Mouse (Mus musculus): ENCODE data around the gene Klra4. TPM values are rescaled to one million over a fixed set of nuclear protein-coding genes. Genes with fewer than 3 reads are reported as not detected.
"Not testable (repeated sequence)": the region's sequence is repeated elsewhere in the genome, so short reads cannot be mapped to it uniquely, and the experiment has no call there.

The Klra4 gene
- polyA plus RNA-seq (2012; rRNA removed) (not detected in 2 replicates), polyA plus RNA-seq (2014; fragmentation: Nextera tagmentation; extraction: Ambion mirVana) (not detected in 2 replicates)

DNA sequence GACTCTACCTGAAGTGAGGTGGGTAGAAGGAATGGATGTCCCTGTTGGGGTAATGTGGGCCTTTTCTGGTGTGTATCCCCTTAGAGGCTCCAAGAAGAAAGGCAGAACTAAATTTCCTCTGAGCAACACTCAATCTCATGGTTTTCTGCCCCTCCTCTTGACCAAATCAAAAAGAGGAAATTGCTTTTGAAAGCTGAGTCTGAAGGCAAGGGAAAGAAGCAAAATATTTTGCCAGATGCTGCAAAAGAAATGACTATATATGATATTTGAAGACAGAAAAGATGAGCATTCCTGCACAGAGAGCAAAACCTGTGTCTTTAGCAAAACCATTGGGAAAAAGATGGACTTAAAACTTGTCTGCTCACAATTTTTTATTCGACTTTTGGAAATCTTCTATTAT is at the start of gene Klra4:
TSS of gene Klra4 (minus strand) at position 101 of the 400 bp plus-strand sequence.
- H3K9ac ChIP-seq (replicated peaks); DNase-seq (ENCODE audit: low read depth in 3 of 3, low spot score in 3 of 3): not testable (repeated sequence)

GRCm38 (mm10) chr6:130110485-130110884 is 43.4 kb upstream of the Klra4 start:
- 53% methylated on average over 1 of the region's 1 CpGs for WGBS (ENCODE audit: insufficient replicate concordance)
- no peak overlapping the region for H3K27ac ChIP-seq
- H3K9me3 ChIP-seq (ENCODE audit: control insufficient read depth, low read length), result no peaks in the 10 kb centered on the region
- no peaks in the 10 kb centered on the region for H3K4me1 ChIP-seq (replicated peaks; ENCODE audit: control insufficient read depth in 2 of 2, insufficient read depth in 2 of 2, low read length in 1 of 2)
- H3K4me3 ChIP-seq (ENCODE audit: insufficient read depth in 1 of 2, low read depth in 2 of 2, low read length in 2 of 2), result no peak overlapping the region
- H3K36me3 ChIP-seq (replicated peaks; ENCODE audit: control insufficient read depth, insufficient read depth, low read depth), result no peaks in the 10 kb centered on the region
- DNase-seq (ENCODE audit: low read depth in 3 of 3, low spot score in 3 of 3), result no peak
- no peak for TF ChIP-seq CTCF (IDR thresholded peaks at IDR 0.05; ENCODE audit: low read depth)
- TF ChIP-seq EP300 (IDR thresholded peaks at IDR 0.05; ENCODE audit: low read depth), result no peak
- no peak overlapping the region for H3K9ac ChIP-seq (replicated peaks)
- ATAC-seq (ENCODE audit: insufficient read depth), result no peak
- H3K4me2 ChIP-seq (ENCODE audit: low read depth), result no peak overlapping the region
- no peaks in the 10 kb centered on the region for H3K27me3 ChIP-seq (ENCODE audit: control insufficient read depth, insufficient read depth, low read length)

More for the DNA sequence above, at the start of gene Klra4:
- 54% methylated on average over 1 of the region's 1 CpGs for WGBS (ENCODE audit: insufficient replicate concordance)
- H3K9me3 ChIP-seq (ENCODE audit: control insufficient read depth, low read length); H3K27ac ChIP-seq; H3K4me1 ChIP-seq (replicated peaks; ENCODE audit: control insufficient read depth in 2 of 2, insufficient read depth in 2 of 2, low read length in 1 of 2); H3K27me3 ChIP-seq (ENCODE audit: control insufficient read depth, insufficient read depth, low read length); H3K4me3 ChIP-seq (ENCODE audit: insufficient read depth in 1 of 2, low read depth in 2 of 2, low read length in 2 of 2); H3K4me2 ChIP-seq (ENCODE audit: low read depth); ATAC-seq (ENCODE audit: insufficient read depth); H3K36me3 ChIP-seq (replicated peaks; ENCODE audit: control insufficient read depth, insufficient read depth, low read depth): not testable (repeated sequence)

DNA sequence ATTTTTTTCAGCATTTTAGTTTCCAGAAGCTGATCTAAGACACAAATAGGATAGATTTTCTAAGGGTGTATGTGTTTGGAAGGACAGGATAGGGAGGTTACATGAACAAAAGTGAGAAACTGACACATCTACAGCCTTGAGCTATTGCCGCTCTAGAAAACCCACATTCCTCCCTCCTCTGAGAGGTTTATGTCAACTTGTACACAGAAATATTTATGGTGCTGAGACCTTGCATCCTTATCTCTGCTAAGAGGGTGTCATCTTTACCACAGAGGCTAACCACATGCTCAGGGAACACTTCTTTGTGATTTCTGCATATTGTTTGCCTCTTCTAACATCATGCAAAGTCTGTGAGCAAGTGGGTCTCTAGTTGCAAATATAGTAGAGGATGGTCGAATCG is 35.7 kb upstream of the Klra4 start:
- not testable (repeated sequence) for H3K27ac ChIP-seq; H3K27me3 ChIP-seq (ENCODE audit: control insufficient read depth, insufficient read depth, low read length); H3K36me3 ChIP-seq (replicated peaks; ENCODE audit: control insufficient read depth, insufficient read depth, low read depth); H3K4me3 ChIP-seq (ENCODE audit: insufficient read depth in 1 of 2, low read depth in 2 of 2, low read length in 2 of 2); ATAC-seq (ENCODE audit: insufficient read depth); DNase-seq (ENCODE audit: low read depth in 3 of 3, low spot score in 3 of 3); H3K9ac ChIP-seq (replicated peaks); H3K9me3 ChIP-seq (ENCODE audit: control insufficient read depth, low read length); H3K4me2 ChIP-seq (ENCODE audit: low read depth); H3K4me1 ChIP-seq (replicated peaks; ENCODE audit: control insufficient read depth in 2 of 2, insufficient read depth in 2 of 2, low read length in 1 of 2)
- WGBS (ENCODE audit: insufficient replicate concordance), result 62% methylated on average over 3 of the region's 3 CpGs

GRCm38 (mm10) chr6:130092336-130092948 is 25.4 kb upstream of the Klra4 start:
- 55% methylated on average over 5 of the region's 5 CpGs for WGBS (ENCODE audit: insufficient replicate concordance)
- no peak for ATAC-seq (ENCODE audit: insufficient read depth)

DNA sequence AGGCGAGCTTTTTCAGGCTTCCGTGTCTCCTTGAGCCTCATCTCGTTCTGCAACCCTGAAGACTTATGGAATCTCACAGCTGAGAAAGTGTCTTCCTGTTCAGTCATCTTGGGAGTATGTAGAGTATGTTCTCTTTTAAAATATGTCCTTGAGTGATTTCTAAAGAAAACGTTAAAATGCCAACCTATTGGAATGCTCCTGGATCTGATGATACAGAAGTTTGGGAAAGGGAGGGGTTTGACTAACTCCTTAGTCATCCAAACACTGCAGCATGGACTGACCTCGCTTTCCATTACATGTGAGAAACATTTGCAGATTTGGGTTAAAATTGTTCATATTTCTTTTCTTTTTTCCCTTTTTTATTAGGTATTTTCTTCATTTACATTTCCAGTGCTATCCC is 1.9 kb downstream of the Klra4 start:
- Histone ChIP-seq H3K27me3 (ENCODE audit: control insufficient read depth, insufficient read depth, low read length) (no peaks in the 10 kb centered on the region), H3K36me3 (replicated peaks; ENCODE audit: control insufficient read depth, insufficient read depth, low read depth) (no peaks in the 10 kb centered on the region), H3K4me1 (replicated peaks; ENCODE audit: control insufficient read depth in 2 of 2, insufficient read depth in 2 of 2, low read length in 1 of 2) (no peaks in the 10 kb centered on the region), H3K9me3 (ENCODE audit: control insufficient read depth, low read length) (no peaks in the 10 kb centered on the region), H3K4me2 (ENCODE audit: low read depth) (no peak overlapping the region), H3K27ac (no peak overlapping the region), H3K9ac (replicated peaks) (no peak overlapping the region), H3K4me3 (ENCODE audit: insufficient read depth in 1 of 2, low read depth in 2 of 2, low read length in 2 of 2) (no peak overlapping the region)
- no peak for ATAC-seq (ENCODE audit: insufficient read depth)
- TF ChIP-seq EP300 (IDR thresholded peaks at IDR 0.05; ENCODE audit: low read depth), result no peak
- no peak for TF ChIP-seq CTCF (IDR thresholded peaks at IDR 0.05; ENCODE audit: low read depth)
- 55% methylated on average over 5 of the region's 5 CpGs for WGBS (ENCODE audit: insufficient replicate concordance)
- no peak for DNase-seq (ENCODE audit: low read depth in 3 of 3, low spot score in 3 of 3)

More at GRCm38 (mm10) chr6:130092336-130092948, 25.4 kb upstream of the Klra4 start:
- H3K27me3 ChIP-seq (ENCODE audit: control insufficient read depth, insufficient read depth, low read length), result no peaks in the 10 kb centered on the region
- no peak for DNase-seq (ENCODE audit: low read depth in 3 of 3, low spot score in 3 of 3)
- no peak overlapping the region for H3K27ac ChIP-seq
- H3K4me3 ChIP-seq (ENCODE audit: insufficient read depth in 1 of 2, low read depth in 2 of 2, low read length in 2 of 2), result no peak overlapping the region
- H3K36me3 ChIP-seq (replicated peaks; ENCODE audit: control insufficient read depth, insufficient read depth, low read depth), result no peaks in the 10 kb centered on the region
- no peak overlapping the region for H3K9ac ChIP-seq (replicated peaks)
- no peak for TF ChIP-seq EP300 (IDR thresholded peaks at IDR 0.05; ENCODE audit: low read depth)
- no peak for TF ChIP-seq CTCF (IDR thresholded peaks at IDR 0.05; ENCODE audit: low read depth)
- H3K9me3 ChIP-seq (ENCODE audit: control insufficient read depth, low read length), result no peaks in the 10 kb centered on the region
- H3K4me1 ChIP-seq (replicated peaks; ENCODE audit: control insufficient read depth in 2 of 2, insufficient read depth in 2 of 2, low read length in 1 of 2), result no peaks in the 10 kb centered on the region
- no peak overlapping the region for H3K4me2 ChIP-seq (ENCODE audit: low read depth)

GRCm38 (mm10) chr6:130035146-130035545 is 31.9 kb downstream of the Klra4 start:
- H3K4me1 ChIP-seq (replicated peaks; ENCODE audit: control insufficient read depth in 2 of 2, insufficient read depth in 2 of 2, low read length in 1 of 2); ATAC-seq (ENCODE audit: insufficient read depth); H3K27me3 ChIP-seq (ENCODE audit: control insufficient read depth, insufficient read depth, low read length); H3K4me3 ChIP-seq (ENCODE audit: insufficient read depth in 1 of 2, low read depth in 2 of 2, low read length in 2 of 2); H3K4me2 ChIP-seq (ENCODE audit: low read depth); H3K27ac ChIP-seq; DNase-seq (ENCODE audit: low read depth in 3 of 3, low spot score in 3 of 3); H3K36me3 ChIP-seq (replicated peaks; ENCODE audit: control insufficient read depth, insufficient read depth, low read depth); H3K9ac ChIP-seq (replicated peaks); H3K9me3 ChIP-seq (ENCODE audit: control insufficient read depth, low read length): not testable (repeated sequence)
- WGBS (ENCODE audit: insufficient replicate concordance), result 30% methylated on average over 4 of the region's 4 CpGs

DNA sequence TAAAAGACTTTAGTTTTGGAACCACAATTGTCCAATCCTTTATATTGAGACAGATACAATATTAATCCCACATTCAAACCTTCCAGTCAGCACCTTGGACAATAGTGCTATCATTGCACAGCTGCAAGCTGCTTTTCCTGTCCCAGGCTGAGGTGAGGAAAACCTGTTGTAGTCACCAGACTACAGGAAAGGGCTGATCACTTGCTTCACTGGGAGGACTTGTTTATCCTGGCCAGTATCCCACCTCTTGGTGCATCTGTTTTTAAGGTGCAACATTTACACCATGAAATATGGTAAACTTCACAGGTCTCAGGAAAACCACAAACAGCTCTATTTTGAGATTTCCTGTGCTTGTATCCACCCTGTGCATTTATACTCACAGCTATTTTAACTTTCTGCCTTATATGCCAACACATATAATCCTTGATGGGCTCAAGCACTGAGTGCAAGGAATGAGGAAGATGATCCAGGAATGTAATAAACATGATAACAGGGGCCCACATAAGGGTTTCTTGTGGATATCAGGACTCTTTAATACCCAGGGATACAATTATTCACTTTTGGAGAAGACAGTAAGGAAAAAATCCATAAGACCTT is 35.5 kb downstream of the Klra4 start:
- H3K4me3 ChIP-seq (ENCODE audit: insufficient read depth in 1 of 2, low read depth in 2 of 2, low read length in 2 of 2); ATAC-seq (ENCODE audit: insufficient read depth): not testable (repeated sequence)

More for the DNA sequence above, 35.5 kb downstream of the Klra4 start:
- not testable (repeated sequence) for H3K27me3 ChIP-seq (ENCODE audit: control insufficient read depth, insufficient read depth, low read length); H3K4me1 ChIP-seq (replicated peaks; ENCODE audit: control insufficient read depth in 2 of 2, insufficient read depth in 2 of 2, low read length in 1 of 2); H3K4me2 ChIP-seq (ENCODE audit: low read depth); H3K36me3 ChIP-seq (replicated peaks; ENCODE audit: control insufficient read depth, insufficient read depth, low read depth); H3K9me3 ChIP-seq (ENCODE audit: control insufficient read depth, low read length); DNase-seq (ENCODE audit: low read depth in 3 of 3, low spot score in 3 of 3); H3K9ac ChIP-seq (replicated peaks); H3K27ac ChIP-seq
